Mouse (Mus musculus) gastrocnemius, adult 2 months (tissue): Measurements from ENCODE around the gene Stac. TPM values are rescaled to one million over a fixed set of nuclear protein-coding genes. Genes with fewer than 3 reads are reported as not detected.

Experiments
- DNase-seq: peaks from one replicate; pipeline ENCODE4 v3.0.0; 2022
- H3K27ac ChIP-seq: fragments of 200-600 bp; 2 replicates; pipeline ENCODE4 v1.8.1; 2022; ENCODE audit warnings: mild to moderate bottlenecking
- H3K4me3 ChIP-seq: fragments of 200-600 bp; 2 replicates; pipeline ENCODE4 v1.8.1; 2022; ENCODE audit warnings: mild to moderate bottlenecking, moderate library complexity
- CTCF ChIP-seq: fragments of 200-600 bp; IDR thresholded peaks from 2 replicates; pipeline ENCODE4 v1.8.1; 2022; ENCODE audit warnings: antibody characterized with exemption, mild to moderate bottlenecking, moderate library complexity
- intact Hi-C: fragments of 180-260 bp; cut with DNase I; formaldehyde crosslinking; loops from one replicate; pipeline ENCODE4 v1.15.1; 2025
- total RNA-seq, 2 experiments: library from RNA; stranded (reverse); gene quantifications; 2 replicates each; pipeline ENCODE4 v1.2.3; 2021

Gene Stac
- total RNA-seq, 2 experiments from 2014 or later: 0.13 to 0.45 TPM

GRCm38 (mm10) chr9:111679516-111679915, 10.6 kb downstream of the Stac start:
- intact Hi-C loops: no loop called here
- Histone ChIP-seq H3K4me3 (no peak overlapping the region), H3K27ac (no peak overlapping the region)
- no peak for TF ChIP-seq CTCF
- DNase-seq: no peak

- Histone ChIP-seq H3K27ac (no peak overlapping the region), H3K4me3 (no peak overlapping the region)
- no peak for DNase-seq
- TF ChIP-seq CTCF: no peak
- intact Hi-C loops: no loop called here
Observed at GRCm38 (mm10) chr9:111669816-111670215, 20.3 kb downstream of the Stac start.

GRCm38 (mm10) chr9:111655066-111655465, 35.1 kb downstream of the Stac start:
- intact Hi-C loops: no loop called here

GRCm38 (mm10) chr9:111644228-111644627, 45.9 kb downstream of the Stac start:
- intact Hi-C loops: no loop called here
- no peak for TF ChIP-seq CTCF
- Histone ChIP-seq H3K4me3 (no peak overlapping the region), H3K27ac (no peak overlapping the region)
- no peak for DNase-seq

More at GRCm38 (mm10) chr9:111655066-111655465, 35.1 kb downstream of the Stac start:
- no peak for TF ChIP-seq CTCF
- no peak for DNase-seq
- Histone ChIP-seq H3K27ac (no peak overlapping the region), H3K4me3 (no peak overlapping the region)

GRCm38 (mm10) chr9:111643369-111643768, 46.8 kb downstream of the Stac start:
- intact Hi-C loops: no loop called here
- no peak for TF ChIP-seq CTCF
- Histone ChIP-seq H3K27ac (no peak overlapping the region), H3K4me3 (no peak overlapping the region)
- no peak for DNase-seq

- DNase-seq: no peak
- Histone ChIP-seq H3K27ac (no peak overlapping the region), H3K4me3 (no peak overlapping the region)
- no peak for TF ChIP-seq CTCF
- intact Hi-C loops: no loop called here
Observed at GRCm38 (mm10) chr9:111637641-111638040, 52.5 kb downstream of the Stac start.

GRCm38 (mm10) chr9:111632833-111633232, 57.3 kb downstream of the Stac start:
- no peak overlapping the region for H3K27ac ChIP-seq
- no peak for DNase-seq
- TF ChIP-seq CTCF: no peak
- intact Hi-C loops: no loop called here
- H3K4me3 ChIP-seq: no peak overlapping the region

GRCm38 (mm10) chr9:111621191-111621590, 69.0 kb downstream of the Stac start:
- intact Hi-C loops: no loop called here
- TF ChIP-seq CTCF: no peak
- no peak for DNase-seq
- no peak overlapping the region for H3K4me3 ChIP-seq
- H3K27ac ChIP-seq: no peak overlapping the region

- no peak for DNase-seq
- no peak for TF ChIP-seq CTCF
- no peak overlapping the region for H3K27ac ChIP-seq
- intact Hi-C loops: no loop called here
- no peak overlapping the region for H3K4me3 ChIP-seq
Observed at GRCm38 (mm10) chr9:111611341-111611740, 78.8 kb downstream of the Stac start.

GRCm38 (mm10) chr9:111608762-111609161, 81.4 kb downstream of the Stac start:
- no peak for DNase-seq
- no peak for TF ChIP-seq CTCF
- Histone ChIP-seq H3K4me3 (no peak overlapping the region), H3K27ac (no peak overlapping the region)
- intact Hi-C loops: no loop called here

GRCm38 (mm10) chr9:111606603-111607002, 83.5 kb downstream of the Stac start:
- Histone ChIP-seq H3K4me3 (no peak overlapping the region), H3K27ac (no peak overlapping the region)
- peak; percentile 64 for DNase-seq
- TF ChIP-seq CTCF: no peak
- intact Hi-C loops: no loop called here

- no peak for TF ChIP-seq CTCF
- Histone ChIP-seq H3K27ac (no peak overlapping the region), H3K4me3 (no peak overlapping the region)
- no peak for DNase-seq
- intact Hi-C loops: no loop called here
Observed at GRCm38 (mm10) chr9:111587527-111587926, 102.6 kb downstream of the Stac start.

GRCm38 (mm10) chr9:111578784-111579183, 111.4 kb downstream of the Stac start:
- no peak for TF ChIP-seq CTCF
- no peak for DNase-seq
- H3K4me3 ChIP-seq: no peak overlapping the region
- intact Hi-C loops: no loop called here
- H3K27ac ChIP-seq: no peak overlapping the region

- intact Hi-C loops: no loop called here
- DNase-seq: no peak
- TF ChIP-seq CTCF: no peak
- Histone ChIP-seq H3K27ac (no peak overlapping the region), H3K4me3 (no peak overlapping the region)
Observed at GRCm38 (mm10) chr9:111577453-111577852, 112.7 kb downstream of the Stac start.

GRCm38 (mm10) chr9:111575889-111576288, 114.3 kb downstream of the Stac start:
- TF ChIP-seq CTCF: no peak
- DNase-seq: no peak
- no peak overlapping the region for H3K4me3 ChIP-seq
- H3K27ac ChIP-seq: no peak overlapping the region
- intact Hi-C loops: no loop called here
